ENCODE assay signal across 11 mouse cellular contexts in the genomic region with DNA sequence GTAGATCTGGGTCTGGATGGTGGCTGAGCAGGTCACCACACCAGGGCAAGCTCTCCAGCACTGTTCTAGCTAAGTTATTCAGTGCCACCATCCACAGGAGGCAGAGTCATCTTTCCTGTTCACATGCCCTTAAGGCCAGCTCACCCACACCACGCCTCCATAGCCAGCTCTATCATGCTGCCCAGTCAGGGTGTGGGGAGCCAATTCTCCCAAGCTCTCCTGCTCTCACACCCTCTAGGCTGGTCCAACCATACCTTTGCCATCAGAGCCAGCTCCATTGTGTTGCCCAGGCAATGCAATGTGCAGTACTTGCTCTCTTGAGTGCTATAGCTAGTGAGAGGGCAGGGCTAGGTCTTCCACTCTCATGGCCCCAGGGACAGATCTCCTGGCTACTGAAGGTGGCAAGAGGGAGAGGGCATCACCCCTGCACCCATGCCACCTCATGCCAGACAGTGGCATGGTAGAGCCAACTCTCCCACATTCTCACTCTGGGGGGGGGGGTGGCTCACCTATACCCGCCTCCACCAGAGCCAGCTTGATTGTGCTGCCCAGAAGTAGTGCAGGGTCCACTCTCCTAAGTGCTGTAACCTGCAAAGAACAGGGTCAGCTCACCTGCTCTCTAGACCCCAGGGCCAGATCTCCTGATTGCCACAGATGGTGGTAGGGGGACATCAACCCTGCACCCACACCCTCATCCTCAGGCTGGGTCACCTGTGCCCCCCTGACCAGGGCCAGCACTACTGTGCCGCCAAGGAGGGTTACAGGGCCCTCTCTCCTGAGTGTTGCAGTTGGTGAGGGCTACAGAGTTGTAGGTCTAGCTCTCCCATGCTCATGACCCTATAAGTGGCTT. TPM values are rescaled to one million over a fixed set of nuclear protein-coding genes. Genes with fewer than 3 reads are reported as not detected.
A peak's percentile ranks its signal among the peaks of the same experiment; 100 is the strongest.
DNase-seq lines count a peak whose midpoint lies in the region; ATAC-seq and TF ChIP-seq lines count a peak whose summit lies in the region.
"Had no signal": no experiment of that assay in that cellular context is flagged by ENCODE, and none has a peak within 500 bp of the region (broad histone marks: within the 10 kb centered on the region; RNA-seq: fewer than 3 reads in every experiment).

No protein-coding gene starts in this region.

- H3K4me3 ChIP-seq in gastrocnemius, adult 2 months = no peak overlapping the region
- no peak overlapping the region for H3K4me3 ChIP-seq in midbrain, embryonic 15.5 days
- H3K4me3 ChIP-seq in midbrain, embryonic 11.5 days (ENCODE audit: low read depth, low read length) = no peak overlapping the region
- H3K4me3 ChIP-seq in liver, embryonic 12.5 days = no peak overlapping the region
- no peak overlapping the region for H3K4me3 ChIP-seq in stomach, embryonic 16.5 days (replicated peaks; ENCODE audit: low read length)
- H3K4me3 ChIP-seq: erythroblast, embryonic 14.5 days; kidney, embryonic 15.5 days had no signal

- DNase-seq in gastrocnemius, adult 2 months = peak; percentile 44
- DNase-seq in gastrocnemius, adult 8-10 months (ENCODE audit: low spot score in 2 of 2) = no peak
- DNase-seq in midbrain, embryonic 11.5 days (ENCODE audit: low spot score, missing footprints) = no peak
- no peak for DNase-seq in layer of hippocampus, postnatal 36 days
- DNase-seq in adrenal gland, adult 8-10 months = no peak
- DNase-seq: cerebellum, postnatal 14 days had no signal

- no peak overlapping the region for H3K4me2 ChIP-seq in midbrain, embryonic 15.5 days
- no peak overlapping the region for H3K4me2 ChIP-seq in midbrain, embryonic 11.5 days
- peak overlapping the region; percentile 22; the same call in 1 of the 2 replicates for H3K4me2 ChIP-seq in liver, embryonic 12.5 days
- no peak overlapping the region for H3K4me2 ChIP-seq in stomach, embryonic 16.5 days (ENCODE audit: low read depth, low read length)
- H3K4me2 ChIP-seq: kidney, embryonic 15.5 days had no signal

- 0 out of 2 replicates have a peak, but pooled peaks have one; percentile 9 for ATAC-seq in midbrain, embryonic 15.5 days (replicated peaks)
- ATAC-seq in midbrain, embryonic 11.5 days (ENCODE audit: low FRiP score) = no peak
- peak; percentile 82 for ATAC-seq in liver, embryonic 12.5 days
- ATAC-seq in stomach, embryonic 16.5 days (ENCODE audit: insufficient read depth, low FRiP score) = peak; percentile 60

- H3K4me1 ChIP-seq in midbrain, embryonic 15.5 days = no peaks in the 10 kb centered on the region
- H3K4me1 ChIP-seq in midbrain, embryonic 11.5 days (ENCODE audit: control insufficient read depth, insufficient read depth, low read length) = no peaks in the 10 kb centered on the region
- peaks cover 75% of the 10 kb centered on the region for H3K4me1 ChIP-seq in liver, embryonic 12.5 days
- peaks cover 7% of the 10 kb centered on the region for H3K4me1 ChIP-seq in stomach, embryonic 16.5 days (ENCODE audit: control insufficient read depth, insufficient read depth, low read length)

- no peak for TF ChIP-seq CTCF in gastrocnemius, adult 2 months (IDR thresholded peaks at IDR 0.05)

- 98% methylated on average over 3 of the region's 3 CpGs for WGBS in midbrain, embryonic 15.5 days
- whole genome bisulfite sequencing in midbrain, embryonic 11.5 days = 90% methylated on average over 3 of the region's 3 CpGs
- 77% methylated on average over 3 of the region's 3 CpGs for WGBS in liver, embryonic 12.5 days (ENCODE audit: insufficient replicate concordance)
- WGBS in stomach, embryonic 16.5 days = 92% methylated on average over 3 of the region's 3 CpGs

- intact Hi-C loops in gastrocnemius, adult 2 months (cut with DNase I) = no loop called here

- H3K36me3 ChIP-seq in midbrain, embryonic 15.5 days (replicated peaks) = no peaks in the 10 kb centered on the region
- no peaks in the 10 kb centered on the region for H3K36me3 ChIP-seq in midbrain, embryonic 11.5 days (ENCODE audit: control insufficient read depth, insufficient read depth, low read length)
- 0 out of 2 replicates have a peak, but pooled peaks cover 3% of the 10 kb centered on the region for H3K36me3 ChIP-seq in liver, embryonic 12.5 days
- no peaks in the 10 kb centered on the region for H3K36me3 ChIP-seq in stomach, embryonic 16.5 days (ENCODE audit: control insufficient read depth, insufficient read depth, low read length)
- H3K36me3 ChIP-seq: kidney, embryonic 15.5 days had no signal

- H3K27me3 ChIP-seq in midbrain, embryonic 15.5 days (replicated peaks) = no peaks in the 10 kb centered on the region
- no peaks in the 10 kb centered on the region for H3K27me3 ChIP-seq in midbrain, embryonic 11.5 days (ENCODE audit: control insufficient read depth, insufficient read depth, low read length)
- H3K27me3 ChIP-seq in liver, embryonic 12.5 days (replicated peaks) = no peaks in the 10 kb centered on the region
- H3K27me3 ChIP-seq in stomach, embryonic 16.5 days (ENCODE audit: control insufficient read depth, insufficient read depth, low read length) = no peaks in the 10 kb centered on the region
- H3K27me3 ChIP-seq: kidney, embryonic 15.5 days had no signal

- H3K9me3 ChIP-seq in midbrain, embryonic 15.5 days = no peaks in the 10 kb centered on the region
- H3K9me3 ChIP-seq in midbrain, embryonic 11.5 days (ENCODE audit: control insufficient read depth, low read length) = no peaks in the 10 kb centered on the region
- no peaks in the 10 kb centered on the region for H3K9me3 ChIP-seq in liver, embryonic 12.5 days (replicated peaks)
- H3K9me3 ChIP-seq in stomach, embryonic 16.5 days (replicated peaks; ENCODE audit: control insufficient read depth, low read length) = no peaks in the 10 kb centered on the region
- H3K9me3 ChIP-seq: kidney, embryonic 15.5 days had no signal

- H3K9ac ChIP-seq in midbrain, embryonic 15.5 days = no peak overlapping the region
- H3K9ac ChIP-seq in midbrain, embryonic 11.5 days (ENCODE audit: low read length) = no peak overlapping the region
- peak overlapping the region; percentile 27; the same call in 1 of the 2 replicates for H3K9ac ChIP-seq in liver, embryonic 12.5 days
- no peak overlapping the region for H3K9ac ChIP-seq in stomach, embryonic 16.5 days (ENCODE audit: low read length)
- H3K9ac ChIP-seq: kidney, embryonic 15.5 days had no signal

- peak overlapping the region; percentile 88 for H3K27ac ChIP-seq in gastrocnemius, adult 2 months
- no peak overlapping the region for H3K27ac ChIP-seq in midbrain, embryonic 15.5 days
- H3K27ac ChIP-seq in midbrain, embryonic 11.5 days (ENCODE audit: low read depth, low read length) = no peak overlapping the region
- peak overlapping the region; percentile 61 for H3K27ac ChIP-seq in liver, embryonic 12.5 days
- no peak overlapping the region for H3K27ac ChIP-seq in stomach, embryonic 16.5 days (ENCODE audit: low read length)
- H3K27ac ChIP-seq: kidney, embryonic 15.5 days had no signal

RNA-seq across cellular contexts. Expression of gene Jak1, which starts 25.5 kb away (rescaled TPM):
- 100 to 1,000 TPM in 1 of 2 experiments, 10 to 100 TPM in 1; 89.9 to 134 TPM for total RNA-seq in gastrocnemius, adult 2 months (2021)
- total RNA-seq in gastrocnemius, adult 8-10 months (2022) = 100 to 1,000 TPM in 3 of 4 experiments, 10 to 100 TPM in 1; 92.6 to 112 (median 104) TPM
- polyA plus RNA-seq in midbrain, embryonic 15.5 days (2015; fragmentation: Nextera tagmentation; extraction: Ambion mirVana) = 71.5 and 73.0 TPM in 2 replicates
- 52.2 and 58.2 TPM in 2 replicates for polyA plus RNA-seq in midbrain, embryonic 11.5 days (2014; fragmentation: Nextera tagmentation; extraction: Ambion mirVana)
- 59.7 and 61.2 TPM in 2 replicates for polyA plus RNA-seq in liver, embryonic 12.5 days (2016; fragmentation: Nextera tagmentation; extraction: Ambion mirVana)
- 91.4 and 95.3 TPM in 2 replicates for polyA plus RNA-seq in stomach, embryonic 16.5 days (2015; fragmentation: Nextera tagmentation; extraction: Ambion mirVana)
- 100 to 1,000 TPM; 123 to 126 TPM for total RNA-seq in layer of hippocampus, postnatal 36 days (2021)
- 100 to 1,000 TPM; 124 to 155 (median 151) TPM for total RNA-seq in adrenal gland, adult 8-10 months (2022)

Comparison
In these comparisons a context has a peak if more than half of its experiments do, and no peak if none do; other contexts are left out.
1. H3K27ac ChIP-seq: peak in gastrocnemius, adult 2 months (single experiment) and liver, embryonic 12.5 days (single experiment); none in midbrain, embryonic 15.5 days (single experiment), midbrain, embryonic 11.5 days (single experiment) and stomach, embryonic 16.5 days (single experiment).